Mouse (Mus musculus) brain, embryonic 14.5 days (tissue): ENCODE results near the gene Kmt2e.

ENCODE experiments used
- CTCF ChIP-seq: fragments of 200-500 bp; IDR thresholded peaks from 2 replicates; pipeline ENCODE4 v1.5.1; 2012; ENCODE audit warnings: inconsistent platforms, mild to moderate bottlenecking, moderate library complexity, borderline replicate concordance; ENCODE audit not compliant: insufficient read depth, insufficient read length; ENCODE audit errors: extremely low read depth
- POLR2A ChIP-seq: fragments of 200-500 bp; IDR thresholded peaks from 2 replicates; pipeline ENCODE4 v1.6.1; 2012; ENCODE audit warnings: mild to moderate bottlenecking, inconsistent platforms, borderline replicate concordance; ENCODE audit not compliant: poor library complexity, insufficient read depth, insufficient read length, severe bottlenecking; ENCODE audit errors: extremely low read depth

GRCm38 (mm10) chr5:23496933-23497332 lies 62.7 kb downstream of the Kmt2e start:
- TF ChIP-seq CTCF (no peak), POLR2A (no peak)
